Mouse (Mus musculus) kidney, adult 11 months (tissue): ENCODE results near the gene Slc4a3.

Source experiments
- DNase-seq: peaks from one replicate; pipeline ENCODE4 v3.0.0; 2022

Slc4a3 gene

GRCm38 (mm10) chr1:75608225-75608624 lies 62.2 kb downstream of the Slc4a3 start:
- DNase-seq: no peak

GRCm38 (mm10) chr1:75608625-75609263 lies 62.7 kb downstream of the Slc4a3 start:
- no peak for DNase-seq

GRCm38 (mm10) chr1:75609264-75609662 lies 63.2 kb downstream of the Slc4a3 start:
- DNase-seq: no peak

GRCm38 (mm10) chr1:75610553-75610952 lies 64.5 kb downstream of the Slc4a3 start:
- no peak for DNase-seq
